Mouse (Mus musculus): ENCODE measurements at regions not wholly inside any gene's neighbourhood (a gene's known extent, or its start where the extent isn't known, plus 50 kb on each side); places are given as distances from the start of the nearest gene placed in this dataset.

GRCm38 (mm10) chr2:114776176-114776575 is 121.4 kb upstream of the Dph6 start:
- TF ChIP-seq CTCF (IDR thresholded peaks at IDR 0.05; ENCODE audit: low read depth): no peak
- no peak for TF ChIP-seq EP300 (IDR thresholded peaks at IDR 0.05; ENCODE audit: low read depth)
